Mouse (Mus musculus) frontal cortex, postnatal 25 days (tissue): Measurements from ENCODE around the gene Gbf1.
"Not testable (repeated sequence)": the region's sequence is repeated elsewhere in the genome, so short reads cannot be mapped to it uniquely, and the experiment has no call there.

Experiments used
- DNase-seq, 2 experiments: peaks; one replicate each; pipeline ENCODE4 v3.0.0; 2022; ENCODE audit warnings: low spot score in 2 of 2

Gene Gbf1

GRCm38 (mm10) chr19:46152127-46152803 lies at the start of gene Gbf1:
Gbf1 (plus strand) TSS chr19:46152509.
- DNase-seq: peak; percentile 89 to 90

GRCm38 (mm10) chr19:46103437-46104186 lies 48.7 kb upstream of the Gbf1 start:
- no peak for DNase-seq

GRCm38 (mm10) chr19:46104187-46104557 lies 48.1 kb upstream of the Gbf1 start:
- no peak for DNase-seq

GRCm38 (mm10) chr19:46110214-46110613 lies 42.1 kb upstream of the Gbf1 start:
- no peak for DNase-seq

GRCm38 (mm10) chr19:46110781-46111180 lies 41.5 kb upstream of the Gbf1 start:
- DNase-seq: no peak

GRCm38 (mm10) chr19:46114617-46115016 lies 37.7 kb upstream of the Gbf1 start:
- no peak for DNase-seq

- DNase-seq: no peak
These were observed 32.9 kb upstream of the Gbf1 start for GRCm38 (mm10) chr19:46119458-46119857.

- DNase-seq: no peak
These were observed 31.4 kb upstream of the Gbf1 start for GRCm38 (mm10) chr19:46120872-46121271.

- DNase-seq: no peak
These were observed 28.4 kb upstream of the Gbf1 start for GRCm38 (mm10) chr19:46123876-46124275.

GRCm38 (mm10) chr19:46124651-46125050 lies 27.7 kb upstream of the Gbf1 start:
- DNase-seq: no peak

GRCm38 (mm10) chr19:46126301-46126700 lies 26.0 kb upstream of the Gbf1 start:
- DNase-seq: no peak

- not testable (repeated sequence) for DNase-seq
These were observed 22.6 kb upstream of the Gbf1 start for GRCm38 (mm10) chr19:46129737-46130136.

- no peak for DNase-seq
These were observed 21.0 kb upstream of the Gbf1 start for GRCm38 (mm10) chr19:46131283-46131682.

GRCm38 (mm10) chr19:46131694-46132525 lies 20.4 kb upstream of the Gbf1 start, which contains the start of gene Elovl3:
Elovl3 (plus strand) TSS chr19:46131897.
- DNase-seq: no peak

GRCm38 (mm10) chr19:46132577-46132976 lies 19.7 kb upstream of the Gbf1 start:
- DNase-seq: no peak

- DNase-seq: peak; percentile 93
These were observed 17.0 kb upstream of the Gbf1 start for GRCm38 (mm10) chr19:46135297-46135696.

GRCm38 (mm10) chr19:46135789-46136638 lies 16.3 kb upstream of the Gbf1 start:
- DNase-seq: no peak

GRCm38 (mm10) chr19:46136639-46137580 lies 15.4 kb upstream of the Gbf1 start:
- DNase-seq: peak; percentile 31 to 45

- DNase-seq: no peak
These were observed 12.0 kb upstream of the Gbf1 start for GRCm38 (mm10) chr19:46140324-46140723.

- no peak for DNase-seq
These were observed 11.2 kb upstream of the Gbf1 start for GRCm38 (mm10) chr19:46141091-46141490.
